Mouse (Mus musculus) left cerebral cortex, postnatal 10 days (tissue): Measurements from ENCODE around the gene E2f3. TPM values are rescaled to one million over a fixed set of nuclear protein-coding genes. Genes with fewer than 3 reads are reported as not detected.

Experiments used
- DNase-seq, 2 experiments: peaks; one replicate each; pipeline ENCODE4 v3.0.0; 2021 to 2022; ENCODE audit warnings: low spot score in 2 of 2, mixed read lengths in 1 of 2; ENCODE audit errors: extremely low spot score in 1 of 2
- intact Hi-C: fragments of 180-260 bp; cut with DNase I; formaldehyde crosslinking; loops from one replicate; pipeline ENCODE4 v1.15.1; 2025
- total RNA-seq, 2 experiments: library from RNA; stranded (reverse); gene quantifications; 2 replicates each; pipeline ENCODE4 v1.2.3; 2021

The E2f3 gene
- total RNA-seq, result 10 to 100 TPM; 19.6 to 20.5 TPM

DNA sequence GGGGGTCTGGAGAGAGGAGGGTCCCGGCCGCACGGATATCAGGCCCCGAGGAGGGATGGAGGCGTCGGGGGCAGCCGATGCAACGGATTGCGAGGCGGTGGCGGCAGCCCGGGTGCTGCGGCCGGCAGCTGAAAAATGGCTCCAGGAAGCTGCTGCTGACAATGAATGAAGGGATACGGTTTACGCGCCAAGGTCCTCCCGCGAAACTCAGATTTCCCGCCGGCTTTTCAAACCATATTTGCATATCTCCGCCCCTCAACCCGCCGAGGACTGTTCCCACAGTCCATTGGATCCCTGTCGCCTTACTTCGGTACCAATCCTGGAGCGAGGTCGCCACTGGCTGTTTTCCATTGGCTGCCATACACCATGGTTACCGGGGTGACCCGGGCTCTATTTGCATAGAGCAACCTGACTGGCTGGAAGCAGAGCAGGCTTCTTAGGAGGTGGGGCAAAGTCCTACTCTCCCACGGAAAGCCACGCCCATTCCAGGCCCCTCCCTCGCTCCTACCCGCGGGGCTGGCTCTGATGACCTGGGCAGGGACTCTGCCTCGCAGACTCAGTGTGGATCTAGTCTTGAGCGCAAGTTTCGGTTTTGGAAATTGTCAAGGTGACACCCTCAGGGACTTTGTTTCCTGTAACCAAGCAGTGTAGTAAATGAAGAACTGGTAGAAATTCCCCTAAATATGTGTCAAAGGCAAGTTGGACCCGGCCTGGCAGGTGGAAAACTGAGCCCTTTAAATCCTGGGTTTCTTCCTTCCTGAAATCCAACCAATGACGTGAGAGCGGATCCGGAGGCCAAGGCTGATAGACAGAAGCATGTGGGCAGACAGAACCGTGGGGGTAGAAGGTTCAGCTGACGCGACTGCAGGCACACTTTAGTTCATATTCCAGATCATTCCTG lies at the start of gene E2f3:
Gene E2f3, minus strand, starts transcription at position 209 of the 901 bp plus-strand sequence.
- intact Hi-C loops, result loop anchor here (2.0 kb wide), 1 partner anchor 99 kb away; no protein-coding TSS in a partner anchor

DNA sequence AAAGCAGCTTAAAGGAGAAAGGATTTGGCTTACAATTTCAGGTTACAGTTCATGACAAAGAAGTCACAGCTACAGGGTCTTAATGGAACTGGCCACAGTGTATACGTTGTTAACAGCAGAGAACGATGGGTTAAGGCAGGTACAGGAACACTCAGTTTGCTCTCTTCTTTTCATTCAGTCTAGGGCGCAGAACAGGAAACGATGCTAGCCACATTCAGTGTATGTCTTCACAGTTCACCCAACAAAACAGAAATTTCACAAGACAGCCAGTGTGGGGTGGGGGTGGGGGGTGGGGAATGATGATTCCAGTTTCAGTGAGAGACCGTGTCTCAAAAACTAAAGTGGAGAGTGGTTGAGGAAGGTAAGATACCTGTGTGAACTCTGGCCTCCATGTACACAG lies 48.7 kb upstream of the E2f3 start:
- no peak for DNase-seq
- intact Hi-C loops, result no loop called here

More for the DNA sequence above, at the start of gene E2f3:
- DNase-seq, result peak; percentile 99 to 100

DNA sequence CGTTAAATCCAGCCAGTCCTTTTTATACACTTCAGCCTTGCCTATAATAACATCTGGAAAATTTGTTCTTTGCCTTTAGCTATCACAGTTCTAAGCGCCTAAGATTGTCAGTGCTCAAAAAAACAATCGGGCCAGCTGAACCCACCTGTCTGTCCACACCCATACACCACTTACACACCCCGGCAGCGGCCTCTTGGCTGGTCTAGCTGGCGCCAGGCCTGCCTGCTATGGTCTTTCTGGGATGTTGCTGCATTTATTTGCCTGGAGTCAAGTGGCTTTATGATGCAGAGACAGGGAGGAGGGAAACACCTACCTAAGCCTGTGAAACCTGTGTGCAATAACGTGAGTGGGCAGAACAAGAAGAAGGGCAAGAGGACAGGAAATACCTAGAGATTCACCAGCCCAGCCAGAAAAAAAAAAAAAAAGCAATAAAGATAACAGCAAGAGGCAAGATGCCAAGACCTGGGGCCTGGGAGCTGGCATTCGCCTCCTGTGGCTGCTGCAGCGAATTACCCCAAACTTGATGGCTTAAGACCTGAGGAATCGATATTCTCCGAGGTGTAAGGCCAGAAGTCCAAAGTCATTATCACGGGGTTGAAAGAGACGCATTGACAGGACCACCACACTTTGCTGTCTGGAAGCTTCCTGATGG lies 45.9 kb upstream of the E2f3 start:
- intact Hi-C loops, result no loop called here
- no peak for DNase-seq

DNA sequence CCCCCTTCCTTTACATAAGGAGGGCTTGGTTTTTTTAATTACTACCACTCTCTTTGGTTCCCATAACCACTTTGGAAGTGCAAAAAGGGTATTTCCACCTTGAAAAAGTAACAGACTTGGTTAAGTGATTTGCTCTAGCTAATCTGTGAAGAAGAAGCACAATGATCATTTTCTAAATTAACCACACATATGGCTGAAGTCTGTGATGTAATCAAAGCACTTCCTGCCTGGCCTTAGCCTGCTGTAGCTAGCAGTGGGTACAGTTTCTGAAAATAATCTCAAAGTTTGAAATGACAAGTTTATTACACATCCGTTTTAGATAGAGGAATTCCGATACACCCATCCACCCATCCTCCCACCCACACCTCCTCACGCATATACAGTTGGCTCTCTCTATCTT lies 42.0 kb upstream of the E2f3 start:
- DNase-seq, result no peak

DNA sequence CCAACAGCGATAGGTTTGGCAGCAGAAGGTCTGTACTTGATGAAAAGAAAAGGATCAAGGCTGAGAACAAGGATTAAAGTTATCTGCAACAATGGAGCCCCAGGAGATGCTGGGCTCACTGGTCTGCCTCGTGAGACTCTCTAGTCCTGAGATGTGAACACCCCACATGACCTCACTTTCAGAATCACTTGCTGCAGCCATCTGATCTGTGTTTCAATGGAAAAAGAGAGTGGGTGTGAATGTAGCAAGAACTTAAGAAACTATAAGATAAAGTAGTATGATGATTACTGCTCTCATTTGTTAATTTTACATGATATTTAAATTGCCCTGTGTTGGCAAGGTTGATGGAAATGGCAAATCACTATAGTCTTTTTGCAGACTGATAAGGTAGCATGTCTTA lies 36.6 kb upstream of the E2f3 start:
- intact Hi-C loops, result no loop called here
- no peak for DNase-seq

More for the DNA sequence above, 42.0 kb upstream of the E2f3 start:
- intact Hi-C loops, result no loop called here

DNA sequence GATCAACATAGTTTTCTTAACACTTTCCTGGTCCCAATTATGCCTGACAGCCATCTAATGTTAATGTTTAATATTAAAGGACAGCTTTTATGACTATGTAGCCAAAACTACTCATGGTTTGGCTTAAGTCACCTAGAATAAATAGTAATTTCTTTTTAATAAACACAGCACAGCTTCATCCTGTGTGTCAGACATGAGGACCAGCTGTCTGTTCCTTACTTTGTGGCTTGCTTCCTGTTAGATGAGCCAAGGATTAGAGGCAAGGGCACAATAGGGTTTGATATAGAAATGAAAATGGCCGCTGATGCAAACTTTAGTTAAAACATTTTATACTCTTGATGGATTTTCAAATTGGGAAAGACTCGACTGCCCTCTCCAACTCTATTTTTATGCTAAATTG lies 32.7 kb upstream of the E2f3 start:
- intact Hi-C loops, result no loop called here
- no peak for DNase-seq

DNA sequence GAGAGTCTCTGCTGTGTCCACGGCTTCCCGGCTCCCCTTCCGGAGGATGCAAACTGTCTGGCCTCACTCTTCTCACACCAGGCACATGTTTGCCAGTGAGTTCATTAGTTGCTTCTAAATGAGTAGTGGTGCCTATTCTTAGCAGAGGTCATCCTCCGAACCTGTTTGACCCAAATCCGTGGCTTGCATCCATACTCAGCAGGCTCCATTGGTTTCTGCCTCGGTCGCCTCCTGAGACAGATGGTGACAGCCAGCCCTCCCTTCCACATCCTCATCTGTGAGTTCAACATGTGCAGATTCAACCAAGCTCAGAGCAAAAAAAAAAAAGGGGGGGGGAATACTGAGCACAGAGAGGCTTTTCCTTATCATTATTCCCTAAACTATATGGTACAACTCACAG lies 31.7 kb upstream of the E2f3 start:
- intact Hi-C loops, result no loop called here

DNA sequence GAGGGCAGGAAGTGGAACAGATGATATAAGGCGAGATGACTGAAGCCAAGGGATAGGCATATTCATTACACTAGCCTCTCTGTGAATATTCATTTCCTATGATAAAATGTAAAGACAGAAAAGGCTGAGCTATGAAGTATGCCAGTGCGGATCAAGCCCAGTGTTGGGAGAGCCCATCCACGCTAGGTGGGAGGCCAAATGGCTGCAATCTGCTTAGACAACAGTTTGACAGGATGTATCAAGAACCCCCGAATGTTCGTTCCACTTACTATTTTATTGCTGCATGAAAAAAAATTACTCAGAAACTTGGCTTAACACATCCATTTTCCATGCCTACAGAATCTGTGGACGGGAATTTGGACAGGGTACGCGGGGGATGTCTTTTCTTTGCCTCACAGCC lies 28.7 kb upstream of the E2f3 start:
- intact Hi-C loops, result no loop called here
- no peak for DNase-seq

More for the DNA sequence above, 31.7 kb upstream of the E2f3 start:
- DNase-seq, result no peak

DNA sequence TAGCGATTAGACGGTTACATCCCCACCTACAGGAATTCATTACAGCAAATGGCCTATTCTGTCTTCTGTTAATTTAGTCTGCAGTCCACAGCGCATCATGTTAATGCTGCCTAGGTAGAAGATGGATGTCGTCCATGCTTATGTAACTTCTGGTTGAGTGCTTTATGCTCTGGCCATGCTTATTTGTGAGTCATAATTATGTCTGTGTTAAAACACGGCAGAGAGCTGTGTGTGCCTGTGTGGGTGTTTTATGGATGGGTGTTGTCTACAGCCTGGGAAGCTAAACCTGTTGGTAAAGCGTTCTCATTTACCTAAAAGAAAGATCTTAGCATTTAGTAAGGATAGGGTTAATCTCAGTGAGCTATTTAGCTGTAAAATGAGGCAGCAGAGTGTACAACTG lies 26.4 kb upstream of the E2f3 start:
- DNase-seq, result no peak
- intact Hi-C loops, result no loop called here

DNA sequence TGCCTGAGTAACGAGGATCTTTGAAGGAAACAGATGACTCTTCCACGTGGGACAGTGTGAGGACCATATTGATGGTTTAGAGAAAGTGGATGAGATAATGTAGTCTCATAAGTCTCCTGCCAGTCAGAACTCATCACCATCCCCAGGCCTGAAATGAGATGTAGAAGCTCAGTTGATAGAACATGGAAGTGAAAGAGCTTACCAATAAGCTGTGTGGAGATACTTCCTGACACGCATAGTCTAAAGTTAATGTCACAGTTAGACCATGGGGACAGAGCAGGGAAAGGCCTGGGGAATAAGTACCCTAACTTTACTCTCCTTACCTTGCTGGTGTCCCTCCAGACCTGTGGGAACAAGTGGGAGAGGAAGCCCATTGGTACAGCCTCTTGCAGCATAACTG lies 22.9 kb upstream of the E2f3 start:
- intact Hi-C loops, result no loop called here
- DNase-seq, result no peak

DNA sequence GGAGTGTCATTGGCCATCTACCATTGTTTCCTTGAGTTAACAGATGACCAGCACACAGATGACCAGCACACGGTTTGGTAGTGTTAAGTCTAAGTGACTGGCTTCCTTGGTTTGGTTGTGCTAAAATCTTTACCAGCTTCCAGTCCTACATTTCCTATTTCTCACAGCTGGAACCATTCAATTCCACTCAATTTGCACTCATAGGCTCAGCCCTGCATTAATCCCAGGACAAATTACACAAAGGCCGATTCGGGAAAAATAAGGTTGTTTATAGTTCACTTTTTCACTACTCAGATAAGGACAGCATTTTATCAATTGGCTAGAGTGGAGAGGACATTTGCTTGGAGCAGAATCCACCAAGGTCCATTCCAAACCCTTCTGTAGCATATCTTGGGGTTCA lies 19.6 kb upstream of the E2f3 start:
- intact Hi-C loops, result no loop called here
- no peak for DNase-seq

DNA sequence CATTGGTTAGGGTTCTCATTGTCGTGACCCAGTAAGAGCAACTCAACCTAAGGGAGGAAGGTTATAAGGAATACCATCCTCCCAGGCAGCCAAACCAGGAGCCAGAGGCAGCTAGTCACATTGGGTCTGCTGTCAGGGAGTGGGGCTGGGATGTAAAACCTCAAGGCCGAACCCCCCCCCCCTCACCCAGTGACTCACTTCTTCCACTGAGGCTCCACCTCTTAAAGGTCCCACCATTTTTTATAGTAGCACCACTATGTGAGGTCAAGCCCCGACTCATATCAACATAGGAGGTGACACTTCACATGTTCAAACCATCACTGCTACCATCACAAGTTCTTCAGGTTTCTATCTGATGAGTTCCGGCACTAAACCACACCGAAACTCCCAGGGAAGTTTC lies 19.0 kb upstream of the E2f3 start:
- intact Hi-C loops, result no loop called here
- no peak for DNase-seq

DNA sequence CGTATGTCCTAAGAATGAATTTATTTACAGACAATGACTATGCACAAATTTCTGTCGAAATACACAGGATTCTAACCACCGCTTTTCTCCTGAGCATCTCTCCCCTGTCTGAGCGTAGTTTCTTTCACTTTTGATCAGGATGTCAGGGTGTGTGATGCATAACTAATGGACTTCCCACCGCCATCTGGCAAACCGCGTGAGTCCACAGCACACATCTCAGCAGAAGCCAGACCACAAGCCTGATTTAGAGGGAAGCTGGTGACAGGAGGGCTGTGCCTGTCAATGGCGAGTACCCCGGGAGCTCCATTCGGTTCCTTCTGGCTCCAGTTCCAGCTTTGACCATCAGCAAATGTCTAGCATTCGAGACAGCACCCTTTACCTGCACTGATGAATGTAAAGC lies 17.3 kb upstream of the E2f3 start:
- peak in 1 of 2 experiments; percentile 26 for DNase-seq
- intact Hi-C loops, result no loop called here

DNA sequence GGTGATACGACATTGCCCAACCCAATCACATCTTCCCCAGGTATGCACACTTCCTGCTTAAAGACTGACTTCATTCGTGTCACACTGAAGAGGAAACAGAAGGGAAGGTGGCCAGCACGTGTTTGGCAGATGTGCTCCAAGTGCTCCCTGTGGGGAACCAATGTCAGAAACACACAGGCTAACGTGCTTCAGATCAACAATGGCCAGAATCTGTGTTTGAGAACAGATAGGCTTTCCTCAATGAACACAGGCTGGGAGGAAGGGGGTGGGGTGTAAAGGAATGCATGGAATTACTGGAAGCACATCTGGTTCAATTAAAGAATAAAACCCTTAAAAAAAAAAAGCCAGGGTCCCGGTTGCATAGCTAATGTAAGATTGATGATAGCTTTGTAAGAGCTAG lies 15.2 kb upstream of the E2f3 start:
- DNase-seq, result no peak
- intact Hi-C loops, result no loop called here

DNA sequence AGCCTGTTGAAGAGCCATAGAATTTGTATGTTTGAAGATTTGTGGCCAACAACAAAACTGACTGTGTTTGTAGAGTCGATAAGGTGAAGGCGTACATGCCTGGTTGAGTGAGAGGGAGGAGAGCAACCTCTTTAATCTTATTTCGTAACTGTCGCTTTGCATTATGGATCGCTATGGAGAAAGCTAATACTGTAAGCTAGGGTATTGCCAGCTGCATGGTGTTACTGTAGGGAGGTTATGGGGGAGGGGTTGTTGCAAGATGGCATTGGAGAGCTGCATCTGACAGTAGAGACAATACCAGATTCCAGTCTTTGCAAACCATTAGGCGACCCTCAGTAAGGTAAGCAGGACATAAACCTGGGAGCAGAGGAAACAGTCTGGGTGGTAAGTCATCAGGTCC lies 2.1 kb upstream of the E2f3 start:
- no peak for DNase-seq
- intact Hi-C loops, result no loop called here

DNA sequence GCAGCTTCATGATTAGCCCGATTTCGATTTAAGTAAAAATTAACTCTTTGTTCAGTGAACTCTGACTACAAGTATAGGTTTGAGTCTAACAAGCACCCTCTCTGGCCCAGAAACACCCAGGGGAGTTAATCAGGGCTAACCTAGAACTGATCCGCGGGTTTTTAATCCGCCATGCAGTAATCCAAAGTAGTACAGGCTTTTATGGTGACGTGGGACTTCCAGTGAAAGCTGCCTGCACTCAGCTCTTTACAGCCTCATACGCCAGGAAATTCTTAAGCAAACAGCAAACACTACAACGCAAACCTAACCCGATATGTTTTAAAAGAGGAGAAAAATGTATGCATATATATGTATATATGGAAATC lies 875 bp upstream of the E2f3 start:
- intact Hi-C loops, result no loop called here
- no peak for DNase-seq

DNA sequence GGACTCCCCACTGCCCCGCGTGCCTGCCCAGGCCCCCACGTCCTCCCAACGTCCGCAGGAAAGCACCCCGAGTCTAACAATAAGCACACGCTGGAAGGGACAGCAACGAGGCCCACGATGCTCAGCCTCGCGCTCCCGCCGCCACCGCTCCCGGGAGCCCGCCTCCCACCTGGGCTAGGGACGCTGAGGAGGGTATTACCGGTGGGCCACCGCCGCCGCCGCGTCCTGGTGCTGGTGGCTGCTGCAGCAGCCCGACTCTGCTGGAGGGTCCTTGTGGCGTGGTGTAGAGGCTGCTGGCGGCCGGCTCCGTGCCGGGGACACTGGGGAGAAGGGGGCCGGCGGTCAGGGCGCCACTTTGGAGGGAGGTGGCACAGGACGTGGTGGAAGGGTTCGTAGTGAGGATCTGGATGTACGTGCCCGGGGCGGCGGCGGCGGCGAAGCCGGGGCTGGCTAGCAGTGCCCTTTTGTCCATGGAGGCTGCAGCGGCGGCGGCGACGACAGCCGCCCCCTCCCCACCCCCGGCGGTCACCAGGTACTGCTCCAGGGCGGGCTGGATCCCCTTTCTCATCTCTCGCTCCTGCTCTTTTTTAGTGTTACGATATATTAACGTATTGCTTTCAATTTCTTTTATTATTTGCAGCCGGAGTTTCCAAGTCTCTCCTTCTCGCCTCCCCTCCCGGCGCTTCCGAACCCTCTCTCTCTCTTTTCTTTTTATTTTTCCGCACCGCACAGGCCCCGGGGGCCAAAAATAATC lies 585 bp downstream of the E2f3 start:
- intact Hi-C loops, result loop anchor here (2.0 kb wide), 1 partner anchor 100 kb away; no protein-coding TSS in a partner anchor
- DNase-seq, result peak in 1 of 2 experiments; percentile 72

DNA sequence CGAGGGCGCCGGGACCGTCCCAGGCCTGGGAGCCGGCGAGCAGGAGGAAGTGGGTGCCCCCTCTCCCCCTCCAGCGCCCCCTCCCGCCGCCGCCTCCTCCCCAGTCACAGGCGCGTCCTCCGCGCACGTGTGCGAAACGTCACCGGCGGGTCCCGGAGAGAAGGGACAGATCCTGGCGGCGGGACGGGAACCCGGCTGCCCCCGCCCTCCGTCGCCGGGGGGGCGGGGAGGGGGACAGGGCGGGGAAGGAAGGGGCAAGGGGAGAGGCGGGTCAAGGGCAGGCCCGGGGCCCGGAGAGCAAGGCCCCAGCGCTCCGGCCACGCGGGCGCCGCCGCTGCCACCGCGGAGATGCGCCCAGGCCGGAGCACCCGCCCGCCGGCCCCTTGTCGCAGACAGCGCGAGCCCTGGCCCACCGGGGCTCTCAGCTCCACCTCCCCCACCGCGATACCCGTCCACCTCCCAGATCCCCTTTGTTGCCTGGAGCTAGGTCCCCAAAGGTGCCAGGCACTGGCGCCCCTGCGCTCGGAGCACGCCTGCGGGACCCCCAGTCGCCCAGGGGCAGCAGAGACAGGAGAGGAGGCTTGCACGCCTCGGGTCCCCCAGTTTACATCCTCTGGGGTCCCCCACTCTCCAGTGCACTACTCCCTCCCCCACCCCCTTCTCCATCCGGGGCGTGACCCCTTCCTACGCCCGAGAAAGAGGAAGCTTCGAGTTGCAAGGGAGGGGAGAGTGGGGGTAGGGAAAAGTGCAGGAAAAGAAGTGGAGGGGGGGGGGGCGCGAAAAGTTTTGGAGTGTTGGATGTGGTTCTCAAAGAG lies 1.4 kb downstream of the E2f3 start:
- peak; percentile 63 to 94 for DNase-seq
- intact Hi-C loops, result loop anchor here (2.0 to 5.0 kb wide), 2 partner anchors 67 to 100 kb away; no protein-coding TSS in a partner anchor
